Mouse (Mus musculus): ENCODE data around the gene Fer.

Fer gene

DNA sequence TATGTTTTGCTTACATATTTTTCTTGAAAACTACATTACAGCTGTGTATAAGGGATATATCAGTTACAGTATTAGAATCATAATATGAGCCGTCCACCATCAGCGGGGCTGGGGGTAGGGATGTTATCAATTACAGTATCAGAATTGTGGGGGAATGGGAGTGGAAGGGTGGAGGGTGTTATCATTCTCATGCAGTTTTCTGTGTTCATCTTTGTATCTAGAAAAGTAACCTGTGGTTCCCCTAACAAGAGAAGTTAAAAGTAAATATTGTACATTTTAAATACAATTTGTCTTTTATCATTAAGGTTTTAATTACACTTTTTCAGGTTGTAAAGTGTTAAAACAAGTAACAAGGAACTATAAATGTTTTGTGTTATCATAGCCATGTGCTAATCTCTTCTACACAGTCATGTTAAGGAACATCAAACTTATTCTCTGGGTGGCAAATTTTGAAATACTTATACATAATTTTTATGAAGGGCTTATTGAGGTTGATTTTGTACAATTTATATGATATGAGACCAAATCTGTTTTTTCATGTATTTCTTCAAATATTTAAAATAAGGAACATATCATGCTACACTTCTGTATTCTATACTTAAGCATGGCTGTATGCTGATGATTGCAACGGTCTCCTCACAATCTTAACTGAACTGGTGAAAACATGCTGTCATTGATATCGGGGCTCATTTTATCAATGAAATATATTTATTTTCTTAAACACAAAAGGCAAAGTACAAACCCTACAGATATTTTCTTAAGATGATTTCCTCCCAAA, 116.1 kb downstream of the Fer start:
- DNase-seq (ENCODE audit: low read depth), result no peak

DNA sequence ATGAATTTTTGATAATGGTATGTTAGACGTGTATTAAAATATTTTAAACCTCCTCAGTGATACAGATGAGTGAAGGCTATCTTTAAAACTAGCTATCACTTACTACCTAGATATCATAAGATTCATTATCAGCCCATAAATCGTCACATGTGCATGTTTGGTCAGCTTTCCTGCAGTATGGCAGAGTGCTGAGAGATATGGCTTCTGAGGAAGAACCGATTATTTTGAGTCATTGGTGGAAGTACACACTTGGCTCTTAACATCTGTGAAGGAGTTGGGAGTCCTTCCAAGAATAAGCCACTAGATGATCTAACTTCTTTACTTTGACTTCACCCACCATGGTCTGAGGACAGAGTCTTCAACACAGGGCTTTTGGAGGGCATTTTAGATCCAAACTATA, 117.3 kb downstream of the Fer start:
- DNase-seq (ENCODE audit: low read depth), result no peak

DNA sequence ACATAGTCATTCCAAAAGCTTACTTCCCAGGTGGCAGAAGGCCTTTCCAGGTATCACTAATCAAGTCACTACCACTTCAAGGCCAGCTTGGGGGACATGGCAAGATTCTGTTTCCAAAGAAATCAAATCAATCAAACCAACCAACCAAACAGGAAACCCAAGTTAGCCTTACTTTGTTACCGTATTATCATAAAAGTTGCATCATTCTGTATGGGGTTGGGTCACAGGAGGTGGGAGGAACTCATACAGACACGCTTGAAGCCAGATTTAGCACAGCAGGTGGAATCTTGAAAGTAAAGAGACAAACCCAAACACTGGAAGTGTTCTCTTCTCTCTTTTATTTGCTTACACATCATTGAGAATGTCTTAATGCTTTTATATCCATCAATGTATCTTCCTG, 125.8 kb downstream of the Fer start:
- DNase-seq (ENCODE audit: low read depth), result no peak

DNA sequence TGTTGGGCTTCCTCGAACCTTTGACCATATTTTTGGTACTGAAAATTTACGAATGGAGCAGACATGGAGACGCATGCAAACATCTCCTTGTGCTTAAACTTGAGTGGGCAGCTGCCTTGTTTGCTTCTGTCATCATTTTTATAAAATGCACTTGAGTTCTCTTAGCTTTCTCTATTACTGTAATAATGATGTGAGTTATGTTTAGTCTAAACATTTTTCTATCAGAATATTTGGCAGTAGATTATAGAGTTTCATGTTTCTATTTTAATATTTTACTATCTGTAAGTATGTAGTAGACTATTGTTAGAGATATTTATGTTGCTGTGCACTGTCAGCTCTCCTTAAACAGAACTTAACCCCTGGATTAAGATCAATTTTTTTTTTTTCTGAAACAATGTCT, 128.3 kb downstream of the Fer start:
- no peak for DNase-seq (ENCODE audit: low read depth)

DNA sequence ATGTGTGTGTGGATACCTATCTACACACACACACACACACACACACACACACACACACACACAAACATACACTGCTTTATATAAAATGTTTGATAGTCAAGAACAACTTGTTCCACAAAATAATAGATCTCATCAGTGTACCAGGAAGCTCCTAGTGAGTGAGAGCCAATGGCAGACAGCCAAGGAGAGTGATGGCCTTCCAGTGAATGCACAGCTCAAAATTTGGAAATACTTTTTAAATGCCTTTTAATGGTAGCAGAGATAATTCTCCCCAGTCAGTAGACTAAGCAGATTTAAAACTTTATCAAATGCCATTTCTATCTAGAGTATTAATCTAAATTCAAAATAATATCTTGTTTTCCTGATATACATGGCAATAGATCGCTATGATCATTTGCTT, 133.1 kb downstream of the Fer start:
- DNase-seq (ENCODE audit: low read depth), result no peak

DNA sequence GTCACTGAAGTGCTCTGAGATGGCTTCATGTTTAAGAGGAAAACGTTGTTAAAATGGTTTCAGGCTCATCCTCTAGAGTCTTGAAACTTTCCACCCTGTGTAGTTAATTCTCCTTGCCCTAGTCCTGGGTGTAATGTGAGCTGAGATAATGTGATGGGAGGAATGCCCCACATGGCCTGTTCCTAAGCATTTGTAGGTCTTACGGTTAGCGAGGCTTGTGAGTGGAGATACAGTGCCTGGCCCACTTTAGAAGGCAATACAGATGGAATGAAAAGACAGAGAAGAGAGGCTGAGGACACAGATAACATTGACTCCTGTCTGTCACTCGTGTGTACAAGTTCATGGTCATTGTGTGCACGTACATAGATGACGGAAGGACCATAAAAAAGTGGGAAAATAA, 134.8 kb downstream of the Fer start:
- no peak for DNase-seq (ENCODE audit: low read depth)

DNA sequence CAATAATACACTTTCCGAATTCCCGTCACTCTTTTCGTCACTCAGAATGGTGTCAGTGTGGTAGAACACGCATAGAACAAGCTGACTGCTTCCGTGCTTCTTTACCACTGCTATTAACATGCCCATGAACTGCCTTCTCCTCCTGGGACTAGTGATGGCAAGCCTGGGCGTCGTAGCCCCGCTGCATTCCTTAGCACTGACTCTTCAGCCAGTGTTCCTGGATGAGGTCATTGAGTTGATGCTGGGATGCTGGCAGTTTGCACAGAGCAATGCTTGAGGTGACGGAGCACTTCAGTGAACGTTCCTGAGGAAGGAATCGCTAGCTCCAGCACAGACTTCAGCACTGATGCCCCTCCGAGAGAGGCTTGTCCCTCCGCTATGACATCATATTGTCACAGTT, 140.6 kb downstream of the Fer start:
- DNase-seq (ENCODE audit: low read depth), result no peak

DNA sequence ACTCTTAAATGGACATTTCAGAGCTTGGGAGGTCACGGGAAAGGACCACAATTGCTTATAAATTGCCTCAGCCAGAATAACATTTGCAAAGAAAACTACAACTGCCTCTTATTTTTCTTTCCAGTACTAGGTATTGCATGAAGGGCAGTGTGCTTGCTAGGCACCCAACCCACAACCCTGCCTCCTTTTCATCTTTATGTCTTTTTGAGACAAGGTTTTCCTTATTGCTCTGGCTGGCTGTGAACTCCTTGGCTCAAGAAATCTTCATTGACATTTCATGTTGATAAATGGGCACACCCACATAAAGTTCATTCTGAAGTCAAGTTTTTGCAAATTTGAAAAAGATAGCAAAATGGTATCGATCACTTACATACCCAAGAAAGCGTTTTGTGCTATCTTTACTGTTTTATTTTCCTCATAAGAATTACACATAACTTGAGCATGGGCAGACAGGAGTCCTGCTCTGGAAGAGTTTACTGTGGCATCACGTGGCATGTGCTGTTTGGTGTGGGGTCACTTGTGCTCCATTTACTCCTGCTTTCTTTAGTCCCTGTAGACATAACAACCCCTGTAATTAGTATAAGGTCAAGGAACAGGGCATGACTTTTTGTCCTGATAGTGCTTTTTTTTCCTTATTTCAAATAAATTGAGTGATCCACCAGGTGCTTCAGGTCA, 142.8 kb downstream of the Fer start:
- no peak for DNase-seq (ENCODE audit: low read depth)

DNA sequence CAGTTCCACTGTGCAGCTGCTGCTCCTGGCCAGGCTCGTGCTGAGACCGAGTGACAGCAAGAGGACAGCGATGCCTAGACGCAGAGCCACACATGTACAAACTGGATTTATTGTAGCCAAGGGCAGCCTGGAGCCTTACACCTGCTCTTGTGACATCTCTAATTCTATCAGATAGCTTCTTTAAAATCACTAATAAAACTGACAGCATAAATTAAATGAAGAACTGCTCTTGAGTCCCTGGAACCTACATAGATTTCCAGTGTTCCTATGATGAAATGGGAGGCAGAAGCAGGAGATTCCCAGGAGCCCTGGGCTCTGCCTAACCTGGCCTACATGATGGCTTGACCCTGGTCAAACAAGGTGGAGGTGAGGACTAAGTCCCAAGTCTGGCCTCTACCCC, 153.7 kb downstream of the Fer start:
- DNase-seq (ENCODE audit: low read depth), result no peak

DNA sequence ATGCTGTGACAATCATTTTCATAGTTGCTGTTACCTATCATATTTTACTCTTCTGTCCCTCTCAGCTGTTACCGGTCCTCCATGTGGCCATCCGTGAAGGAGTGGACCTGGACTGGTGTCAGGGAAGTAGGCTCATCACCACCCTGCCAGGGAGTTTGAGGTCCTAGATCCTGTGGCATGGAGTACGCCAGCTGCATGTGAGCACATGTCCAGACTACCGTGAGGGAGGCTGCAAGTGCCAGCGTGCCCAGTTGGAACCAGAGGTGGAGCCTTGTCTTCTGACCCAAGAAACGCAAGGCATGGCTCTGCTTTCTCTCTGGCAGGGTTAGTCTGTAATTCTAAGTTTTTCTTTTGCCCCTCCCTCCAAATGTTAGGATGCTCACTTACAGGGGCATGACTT, 155.4 kb downstream of the Fer start:
- no peak for DNase-seq (ENCODE audit: low read depth)

DNA sequence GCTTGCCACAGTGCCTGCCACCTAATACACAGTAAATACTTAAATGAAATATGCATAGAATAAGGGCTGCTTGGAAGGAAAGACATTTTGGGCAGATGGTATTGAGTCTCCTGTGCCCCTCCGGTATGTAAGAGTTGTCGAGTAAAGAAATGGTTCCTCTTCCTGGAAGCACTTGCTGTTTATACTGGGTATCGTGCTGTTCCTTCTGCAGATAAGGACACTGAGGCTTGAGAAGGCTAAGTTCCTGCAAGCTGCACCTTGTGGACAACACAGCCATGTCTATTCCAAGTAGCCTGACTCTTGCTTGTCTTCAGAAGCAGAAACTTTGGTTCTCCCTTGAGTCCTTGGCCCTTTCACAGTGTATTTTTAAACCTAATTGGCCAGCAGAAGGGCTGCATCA, 156.0 kb downstream of the Fer start:
- DNase-seq (ENCODE audit: low read depth), result no peak

DNA sequence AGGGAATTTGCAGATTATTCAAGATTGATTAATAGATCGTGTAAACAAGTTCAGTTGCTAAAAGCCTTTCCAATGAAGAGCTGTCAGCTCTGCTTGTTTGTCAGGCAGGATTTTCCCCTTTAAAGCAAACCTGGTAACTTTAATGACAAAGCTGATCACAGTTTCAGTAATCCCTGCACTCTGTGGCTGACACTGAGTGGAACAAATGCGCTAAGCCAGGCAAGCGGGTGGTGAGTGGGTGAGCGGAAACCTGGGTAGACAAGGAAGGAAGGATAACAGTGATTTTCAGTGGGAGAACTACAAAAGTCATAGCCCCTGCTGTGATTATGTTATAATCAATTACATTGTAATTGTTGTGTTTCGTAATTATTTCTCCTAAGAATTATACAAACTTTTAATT, 156.8 kb downstream of the Fer start:
- no peak for DNase-seq (ENCODE audit: low read depth)

DNA sequence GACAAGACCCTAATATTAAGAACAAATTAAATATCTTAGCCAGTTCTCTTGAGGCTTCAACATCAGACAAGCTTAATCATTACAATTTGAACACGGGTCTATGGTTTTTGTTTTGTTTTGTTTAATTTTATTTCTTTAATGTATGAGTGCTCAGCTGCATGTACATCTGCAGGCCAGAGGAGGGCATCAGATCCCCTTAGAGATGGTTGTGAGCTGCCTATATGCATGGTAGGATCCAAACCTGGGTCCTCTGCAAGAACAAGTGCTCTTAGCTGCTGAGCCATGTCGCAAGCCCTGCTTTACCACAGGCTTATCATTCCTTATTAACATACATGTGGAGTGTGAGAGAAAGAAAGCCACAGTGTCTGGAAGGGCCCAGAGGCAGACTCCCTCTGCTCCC, 163.6 kb downstream of the Fer start:
- no peak for DNase-seq (ENCODE audit: low read depth)

DNA sequence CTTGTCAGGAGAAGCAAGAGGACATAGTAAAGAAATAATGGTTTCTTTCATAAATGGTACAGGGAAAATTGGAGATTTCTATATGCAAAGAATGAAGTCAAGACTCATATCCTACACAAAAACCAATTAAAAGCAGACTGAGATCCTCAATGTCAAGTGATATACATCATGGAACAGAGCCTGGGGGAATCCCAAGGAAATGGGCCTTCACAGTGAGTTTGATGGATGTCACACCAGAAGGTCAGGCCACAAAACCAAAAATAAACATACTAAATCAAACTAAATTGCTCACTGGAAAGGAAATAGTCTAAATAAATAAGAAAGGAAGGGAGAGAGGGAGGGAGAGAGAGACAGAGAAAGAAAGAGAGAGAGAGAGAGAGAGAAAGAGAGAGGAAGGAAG, 178.9 kb downstream of the Fer start:
- no peak for DNase-seq (ENCODE audit: low read depth)

DNA sequence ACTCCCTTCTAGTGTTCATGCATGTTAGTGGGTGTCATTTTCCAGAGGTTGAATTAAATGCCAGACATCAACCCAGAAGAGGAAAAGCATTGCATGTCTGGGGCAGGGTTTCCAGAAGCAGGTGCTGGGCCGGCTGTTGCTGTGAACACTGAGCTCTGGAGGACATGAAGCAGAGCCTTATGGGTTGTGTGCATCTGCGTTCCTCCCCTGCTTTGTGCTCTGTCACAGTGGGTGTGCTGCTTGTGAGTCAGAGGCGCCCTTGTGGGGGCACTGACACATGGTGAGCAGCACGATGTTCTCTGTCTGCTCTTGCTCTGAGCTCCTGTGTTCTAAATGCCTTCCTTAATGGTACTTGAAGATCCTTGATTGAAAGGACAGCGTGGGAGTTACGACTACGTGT, 182.5 kb downstream of the Fer start:
- DNase-seq (ENCODE audit: low read depth), result no peak

DNA sequence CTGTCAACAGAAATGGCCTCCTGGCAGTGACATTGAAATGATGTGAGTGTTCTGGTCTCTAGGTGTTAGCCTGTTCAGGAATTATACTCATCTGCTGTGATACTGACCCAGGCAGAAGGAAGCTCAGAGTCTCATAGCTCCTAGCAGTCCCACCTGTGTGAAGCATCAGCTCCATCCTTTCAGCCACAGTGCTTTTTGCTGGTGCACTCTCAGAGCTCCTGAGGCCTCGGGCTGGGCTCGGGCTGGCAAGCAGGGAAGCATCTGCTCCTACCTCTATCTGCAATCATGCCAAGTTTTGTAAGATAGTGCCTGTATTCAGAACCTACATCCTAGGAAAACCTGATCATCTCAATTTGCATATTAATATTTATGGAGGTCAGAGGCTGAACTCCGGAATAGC, 183.7 kb downstream of the Fer start:
- no peak for DNase-seq (ENCODE audit: low read depth)

DNA sequence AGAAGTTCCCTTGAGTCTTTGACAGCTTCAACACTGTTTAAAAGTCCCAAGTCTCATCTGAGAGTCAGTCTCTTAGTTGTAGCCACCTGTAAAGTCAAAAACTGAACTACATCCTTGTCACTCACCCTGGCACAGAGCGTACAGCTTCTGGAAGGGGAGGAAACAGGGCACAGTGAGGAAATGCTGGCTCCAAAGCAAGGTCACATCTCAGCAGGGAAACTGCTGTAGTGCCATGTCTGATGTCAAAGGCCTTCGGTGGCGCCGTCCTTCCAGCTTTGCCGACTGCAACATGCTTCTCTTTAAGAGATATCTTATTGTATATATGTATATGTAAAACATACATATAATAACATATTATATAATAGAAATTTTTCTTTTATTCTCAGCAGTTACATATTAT, 188.0 kb downstream of the Fer start:
- no peak for DNase-seq (ENCODE audit: low read depth)

DNA sequence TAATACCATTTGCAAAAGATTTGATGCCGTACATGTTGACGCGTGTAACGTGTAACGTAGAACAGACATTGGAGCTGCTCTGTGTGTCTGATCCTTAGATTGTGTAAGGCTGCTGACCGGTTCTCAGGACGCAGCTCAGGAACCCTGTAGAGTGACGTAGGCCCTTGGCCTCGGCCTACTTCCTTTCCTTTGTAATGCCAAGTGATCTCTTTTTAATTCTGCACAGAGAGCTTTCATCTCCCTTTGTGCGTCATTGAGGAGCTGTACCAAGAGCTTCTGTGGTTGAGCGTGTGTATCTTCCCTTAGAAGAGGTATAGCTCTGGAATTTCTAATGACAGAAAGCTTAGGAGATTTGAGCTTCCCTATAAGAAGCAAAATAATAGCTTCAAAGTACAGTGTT, 190.8 kb downstream of the Fer start:
- DNase-seq (ENCODE audit: low read depth), result no peak

DNA sequence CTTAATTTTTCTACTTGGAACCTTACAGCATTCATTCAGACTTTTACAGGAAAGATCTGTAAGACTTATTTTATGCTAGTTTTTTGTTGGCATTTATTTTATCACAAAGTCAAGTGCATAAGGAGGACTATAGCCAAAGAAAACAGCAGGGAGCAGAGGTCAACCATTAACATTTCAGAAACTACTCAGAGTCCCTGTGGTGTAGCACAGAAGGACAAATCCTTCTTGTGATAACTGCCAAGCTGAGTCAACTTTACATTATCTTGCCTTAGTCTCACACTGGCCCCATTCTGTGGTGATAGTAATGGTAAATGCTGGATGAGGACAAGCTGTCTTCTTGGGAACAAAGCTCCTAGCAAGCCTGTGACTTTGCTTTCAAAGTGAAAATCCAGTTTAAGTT, 197.7 kb downstream of the Fer start:
- no peak for DNase-seq (ENCODE audit: low read depth)

DNA sequence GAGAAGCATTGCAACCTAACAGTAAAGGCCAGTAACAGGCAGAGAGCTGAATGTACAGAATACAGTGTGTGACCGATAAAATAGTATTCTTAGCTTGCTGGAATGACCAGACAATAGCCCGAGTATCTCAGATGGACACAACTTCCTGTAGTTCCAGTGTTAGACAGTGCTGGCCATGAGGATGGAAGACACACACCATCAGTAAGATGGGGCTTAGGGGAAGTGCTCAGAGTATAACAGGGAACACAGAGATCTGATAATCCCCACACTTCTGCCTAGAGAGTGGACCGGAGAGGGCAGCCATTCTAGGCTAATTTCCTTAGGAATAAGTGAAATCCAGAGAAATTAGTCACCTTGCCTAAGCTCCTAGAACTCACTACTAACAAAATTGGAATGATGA, 202.4 kb downstream of the Fer start:
- DNase-seq (ENCODE audit: low read depth), result no peak

DNA sequence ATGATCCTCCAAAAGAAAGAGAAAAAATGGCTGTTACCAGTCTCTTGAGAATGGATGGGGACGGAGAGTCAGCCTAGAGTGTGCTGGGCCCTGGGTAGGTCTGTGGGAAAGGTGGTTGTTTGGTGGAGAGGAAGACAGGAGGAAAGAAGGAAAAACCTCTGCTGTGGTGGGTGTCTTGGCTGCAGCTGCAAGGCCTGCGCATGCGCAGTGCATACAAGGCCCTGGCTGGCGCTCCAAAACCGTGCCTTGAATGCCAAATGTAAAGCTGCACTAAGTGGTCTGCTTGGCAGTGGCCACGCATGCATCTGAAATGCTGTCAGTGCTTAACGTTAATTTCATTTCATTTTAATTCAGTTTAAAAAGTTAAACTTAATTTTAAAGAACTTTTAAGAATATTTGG, 214.5 kb downstream of the Fer start:
- DNase-seq (ENCODE audit: low read depth), result no peak

DNA sequence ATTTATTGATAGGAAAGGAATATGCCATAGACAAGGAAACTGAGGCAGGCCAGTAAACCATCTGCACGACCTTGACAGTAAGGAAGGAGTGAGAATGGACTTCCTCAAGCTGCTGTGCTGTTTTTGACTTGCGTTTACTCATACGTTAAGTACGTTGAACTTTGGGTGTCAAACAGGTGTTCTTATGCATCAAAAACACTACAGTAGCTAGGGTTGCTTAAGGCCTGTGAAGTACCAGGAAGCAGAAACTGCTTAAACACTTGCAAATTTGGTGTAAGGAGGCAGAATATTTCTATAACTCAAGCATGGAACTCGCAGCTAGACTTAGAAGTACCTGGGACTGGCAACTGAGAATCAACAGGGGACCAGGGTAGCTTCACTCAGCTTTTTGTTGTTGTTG, 221.9 kb downstream of the Fer start:
- DNase-seq (ENCODE audit: low read depth), result no peak

DNA sequence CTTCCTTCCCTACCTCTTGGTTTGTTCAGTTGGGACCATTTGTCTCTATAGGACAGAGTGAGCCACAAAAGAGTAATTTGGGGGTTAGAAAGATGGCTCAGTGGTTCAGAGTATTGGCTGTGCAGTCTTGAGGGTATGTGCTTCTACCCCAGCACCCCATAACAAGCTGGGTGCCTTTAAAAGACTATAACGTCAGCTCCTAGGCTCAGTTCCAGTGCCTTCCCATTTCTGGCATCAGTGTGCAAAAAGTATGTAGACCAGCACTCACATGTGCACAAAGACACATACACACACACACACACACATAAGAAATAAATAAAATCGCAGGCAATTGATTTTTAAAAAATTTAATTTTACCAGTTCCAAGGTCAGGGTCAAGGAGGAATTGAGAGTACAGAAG, 222.6 kb downstream of the Fer start:
- DNase-seq (ENCODE audit: low read depth), result no peak
